Mouse (Mus musculus) hindbrain, embryonic 11.5 days (tissue): ENCODE measurements around the gene Fanci. TPM values are rescaled to one million over a fixed set of nuclear protein-coding genes. Genes with fewer than 3 reads are reported as not detected.

Source experiments
- ATAC-seq: fragments of 200-750 bp; cut with Nextera tagmentation; 2 replicates; pipeline ENCODE4 v1.8.0; 2017; ENCODE audit warnings: mild to moderate bottlenecking, moderate TSS enrichment, moderate library complexity; ENCODE audit not compliant: low FRiP score
- DNase-seq: peaks from one replicate; pipeline ENCODE4 v3.0.0-alpha.2; 2015; ENCODE audit warnings: low spot score
- H3K27ac ChIP-seq: fragments of 300-500 bp; sonication (generic); 2 replicates; pipeline ENCODE4 v1.5.1; 2014; ENCODE audit warnings: mild to moderate bottlenecking, low read depth, low read length
- H3K27me3 ChIP-seq: fragments of 300-500 bp; sonication (generic); 2 replicates; pipeline ENCODE4 v1.6.1; 2014; ENCODE audit warnings: mild to moderate bottlenecking, low read length, moderate library complexity, mixed read lengths; ENCODE audit not compliant: control insufficient read depth, insufficient read depth
- H3K36me3 ChIP-seq: fragments of 300-500 bp; sonication (generic); 2 replicates; pipeline ENCODE4 v1.6.1; 2014; ENCODE audit warnings: mild to moderate bottlenecking, low read length, moderate library complexity, mixed read lengths; ENCODE audit not compliant: control insufficient read depth, insufficient read depth
- H3K4me1 ChIP-seq: fragments of 300-500 bp; sonication (generic); replicated peaks from 2 replicates; pipeline ENCODE4 v1.6.1; 2014; ENCODE audit warnings: low read length, mixed read lengths; ENCODE audit not compliant: control insufficient read depth, insufficient read depth
- H3K4me2 ChIP-seq: fragments of 300-500 bp; sonication (generic); replicated peaks from 2 replicates; pipeline ENCODE4 v1.6.1; 2014; ENCODE audit warnings: mild to moderate bottlenecking, low read depth, low read length
- H3K4me3 ChIP-seq: fragments of 300-500 bp; sonication (generic); 2 replicates; pipeline ENCODE4 v1.5.1; 2014; ENCODE audit warnings: low read depth, low read length
- H3K9ac ChIP-seq: fragments of 300-500 bp; sonication (generic); 2 replicates; pipeline ENCODE4 v1.6.1; 2014; ENCODE audit warnings: low read depth, low read length
- H3K9me3 ChIP-seq: fragments of 300-500 bp; sonication (generic); 2 replicates; pipeline ENCODE4 v1.6.1; 2016; ENCODE audit warnings: low read length; ENCODE audit not compliant: control insufficient read depth
- WGBS: fragments of 180-500 bp; shearing (Covaris S2); extraction: QIAGEN DNeasy Blood & Tissue Kit; methylation state at CpG from one replicate; pipeline ENCODE4 v1.1.7; 2014; 5-methylcytosine and 5-hydroxymethylcytosine counted together
- polyA plus RNA-seq: library from polyadenylated mRNA; unstranded; fragments of >200 nt; fragmentation: Nextera tagmentation; extraction: Ambion mirVana; gene quantifications from 2 replicates; pipeline ENCODE4 v1.2.1, GENCODE M21; 2014

Fanci gene
- polyA plus RNA-seq, 1 experiment from 2014 or later: 11.7 TPM

DNA sequence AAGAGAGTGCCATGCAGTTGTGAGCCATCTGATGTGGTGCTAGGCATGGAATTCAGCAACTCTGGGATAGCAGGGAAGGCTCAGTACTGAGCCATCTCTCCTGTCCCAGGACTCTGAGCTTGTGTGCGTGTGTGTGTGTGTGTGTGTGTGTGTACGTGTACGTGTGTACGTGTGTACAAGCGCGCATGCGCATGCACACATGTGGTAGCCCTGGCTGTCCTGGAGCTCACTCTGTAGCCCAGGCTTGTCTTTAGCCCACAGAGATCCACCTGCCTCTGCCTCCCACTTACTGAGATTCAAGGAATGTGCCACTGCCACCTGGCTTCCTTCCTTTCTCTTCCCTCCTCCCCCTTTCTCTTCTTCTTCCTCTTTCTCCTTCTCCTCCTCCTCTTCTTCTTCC is 2.2 kb downstream of the Fanci start:
- WGBS: 97% methylated on average over 7 of the region's 7 CpGs
- H3K36me3 ChIP-seq: no peaks in the 10 kb centered on the region
- no peak for DNase-seq

DNA sequence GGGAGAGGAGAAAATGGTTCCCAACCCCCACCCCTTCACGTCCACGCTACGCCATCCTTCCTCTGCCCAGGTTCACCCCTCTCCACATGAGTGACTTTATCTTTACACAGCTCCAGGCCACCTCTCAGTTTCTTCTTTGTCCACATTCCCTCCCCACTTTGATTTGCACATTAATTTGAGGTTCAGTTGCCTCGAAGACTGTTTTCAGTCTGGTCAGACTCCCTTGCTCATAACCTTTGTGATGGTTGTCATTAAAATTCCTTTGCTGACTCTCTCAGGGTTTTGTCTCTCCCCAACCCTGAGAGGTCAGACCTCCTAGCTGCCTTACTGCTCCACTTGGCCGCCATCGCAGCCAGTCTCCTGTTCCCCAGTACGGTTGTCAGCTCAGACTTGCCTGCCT is 2.9 kb downstream of the Fanci start:
- WGBS: 69% methylated on average over 7 of the region's 7 CpGs
- H3K4me3 ChIP-seq: no peak overlapping the region
- no peaks in the 10 kb centered on the region for H3K27me3 ChIP-seq
- no peak overlapping the region for H3K9ac ChIP-seq
- H3K36me3 ChIP-seq: no peaks in the 10 kb centered on the region
- ATAC-seq (no peak), DNase-seq (no peak)
- no peaks in the 10 kb centered on the region for H3K4me1 ChIP-seq
- H3K27ac ChIP-seq: no peak overlapping the region
- no peaks in the 10 kb centered on the region for H3K9me3 ChIP-seq
- no peak overlapping the region for H3K4me2 ChIP-seq

More for the DNA sequence above, 2.2 kb downstream of the Fanci start:
- no peak for ATAC-seq
- Histone ChIP-seq H3K27ac (no peak overlapping the region), H3K4me2 (no peak overlapping the region), H3K9ac (no peak overlapping the region), H3K9me3 (no peaks in the 10 kb centered on the region), H3K4me1 (no peaks in the 10 kb centered on the region), H3K4me3 (no peak overlapping the region), H3K27me3 (no peaks in the 10 kb centered on the region)

GRCm38 (mm10) chr7:79395186-79395585 is 3.5 kb downstream of the Fanci start:
- Histone ChIP-seq H3K4me2 (no peak overlapping the region), H3K27ac (no peak overlapping the region), H3K9ac (no peak overlapping the region), H3K27me3 (no peaks in the 10 kb centered on the region), H3K36me3 (no peaks in the 10 kb centered on the region), H3K4me1 (no peaks in the 10 kb centered on the region), H3K9me3 (no peaks in the 10 kb centered on the region), H3K4me3 (no peak overlapping the region)
- DNase-seq (no peak), ATAC-seq (no peak)
- 83% methylated on average over 7 of the region's 7 CpGs for whole genome bisulfite sequencing

DNA sequence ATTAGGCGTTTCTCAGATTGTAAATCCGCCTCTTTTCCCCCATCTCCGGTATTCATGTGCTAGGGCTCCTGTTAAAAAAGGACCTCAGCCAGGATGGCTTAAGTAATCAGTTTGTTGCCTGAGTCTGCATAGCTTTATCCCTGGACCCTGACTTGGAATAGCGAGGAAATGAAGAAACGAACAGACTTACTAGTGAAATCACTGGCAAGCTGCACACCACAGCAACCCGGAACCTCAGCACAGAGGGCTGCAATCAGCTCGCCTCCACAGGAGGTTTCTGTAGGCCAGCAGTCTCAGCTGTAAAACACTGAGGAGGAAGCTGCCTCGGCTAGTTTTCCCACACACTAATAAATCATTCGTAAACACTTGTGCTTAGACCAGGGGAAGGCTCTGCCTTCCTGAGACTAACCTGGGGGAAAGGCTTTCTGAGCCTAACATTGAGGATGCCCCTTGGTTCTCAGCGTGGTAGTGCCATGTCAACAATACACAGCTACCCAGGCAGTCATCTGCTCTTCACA is 5.8 kb downstream of the Fanci start:
- Histone ChIP-seq H3K27me3 (no peaks in the 10 kb centered on the region), H3K9me3 (no peaks in the 10 kb centered on the region), H3K9ac (no peak overlapping the region), H3K4me2 (no peak overlapping the region), H3K4me1 (no peaks in the 10 kb centered on the region), H3K36me3 (no peaks in the 10 kb centered on the region), H3K27ac (no peak overlapping the region), H3K4me3 (no peak overlapping the region)
- 82% methylated on average over 10 of the region's 10 CpGs for WGBS
- DNase-seq (no peak), ATAC-seq (no peak)

DNA sequence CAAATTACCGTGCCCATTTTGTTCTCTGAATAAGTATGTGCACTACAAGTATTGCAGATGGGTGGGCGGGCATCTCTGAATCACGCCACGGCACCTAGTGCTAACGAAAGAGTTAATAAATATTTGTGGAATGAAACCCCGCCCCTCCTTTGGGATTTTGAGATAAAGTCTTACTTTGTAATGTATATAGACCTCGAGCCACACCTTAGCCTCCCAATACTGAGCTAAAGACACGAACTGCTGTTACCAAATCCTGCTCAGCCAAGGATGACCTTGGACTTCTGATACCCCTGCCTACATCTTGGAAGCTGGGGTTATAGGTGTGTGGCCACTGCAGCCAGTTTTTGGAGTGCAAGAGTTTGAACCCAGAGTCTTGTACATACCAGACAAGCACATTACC is 6.7 kb downstream of the Fanci start:
- H3K27ac ChIP-seq: no peak overlapping the region
- H3K4me3 ChIP-seq: no peak overlapping the region
- no peaks in the 10 kb centered on the region for H3K9me3 ChIP-seq
- H3K4me1 ChIP-seq: no peaks in the 10 kb centered on the region
- H3K27me3 ChIP-seq: no peaks in the 10 kb centered on the region
- H3K4me2 ChIP-seq: no peak overlapping the region
- no peak overlapping the region for H3K9ac ChIP-seq
- WGBS: 93% methylated on average over 8 of the region's 8 CpGs
- DNase-seq (no peak), ATAC-seq (no peak)
- H3K36me3 ChIP-seq: no peaks in the 10 kb centered on the region

DNA sequence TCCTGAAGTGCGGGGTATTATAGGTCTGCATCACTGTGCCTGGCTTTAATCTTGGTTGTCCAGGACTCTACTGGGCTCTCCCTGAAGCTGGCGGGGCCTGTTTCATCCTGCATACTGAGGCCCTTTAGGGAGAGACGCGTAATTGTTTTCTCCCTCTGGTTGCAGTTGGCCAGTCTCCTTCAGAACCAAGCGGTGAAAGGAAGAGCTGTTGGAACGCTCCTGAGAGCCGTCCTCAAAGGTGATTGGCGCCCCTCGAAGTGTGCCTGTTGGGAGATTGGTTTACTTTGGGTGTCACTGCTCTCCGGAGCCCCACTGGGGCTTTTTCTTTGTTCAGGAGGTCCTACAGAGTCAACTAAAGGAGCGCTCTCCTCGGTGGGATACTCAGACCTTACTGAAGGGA is 7.2 kb downstream of the Fanci start:
- H3K36me3 ChIP-seq: no peaks in the 10 kb centered on the region
- no peaks in the 10 kb centered on the region for H3K4me1 ChIP-seq
- H3K9ac ChIP-seq: no peak overlapping the region
- 72% methylated on average over 12 of the region's 12 CpGs for WGBS
- H3K9me3 ChIP-seq: no peaks in the 10 kb centered on the region
- no peak overlapping the region for H3K4me3 ChIP-seq
- H3K27me3 ChIP-seq: no peaks in the 10 kb centered on the region
- DNase-seq (no peak), ATAC-seq (no peak)
- H3K4me2 ChIP-seq: no peak overlapping the region
- H3K27ac ChIP-seq: no peak overlapping the region

DNA sequence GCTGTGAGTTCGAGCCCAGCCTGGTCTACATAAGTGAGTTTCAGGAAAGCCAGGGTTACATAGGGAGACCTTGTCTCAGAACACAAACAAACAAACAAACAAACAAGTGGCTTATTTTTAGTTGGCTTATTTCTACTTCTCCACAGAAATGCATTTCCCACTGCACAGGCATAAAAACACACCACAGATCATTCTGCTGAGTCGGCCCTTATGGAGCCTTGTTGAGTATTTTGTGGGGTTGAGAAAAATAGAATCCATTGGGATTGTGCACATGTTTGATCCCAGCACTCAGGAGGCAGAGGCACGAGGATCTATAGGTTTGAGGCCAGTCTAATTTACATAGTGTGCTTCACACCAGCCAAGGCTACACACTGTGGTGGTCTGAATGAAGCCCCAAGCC is 8.6 kb downstream of the Fanci start:
- H3K4me3 ChIP-seq: no peak overlapping the region
- H3K4me2 ChIP-seq: no peak overlapping the region
- no peaks in the 10 kb centered on the region for H3K27me3 ChIP-seq
- H3K36me3 ChIP-seq: no peaks in the 10 kb centered on the region
- no peak for ATAC-seq
- WGBS: 86% methylated on average over 3 of the region's 3 CpGs
- no peaks in the 10 kb centered on the region for H3K4me1 ChIP-seq
- H3K9ac ChIP-seq: no peak overlapping the region
- no peaks in the 10 kb centered on the region for H3K9me3 ChIP-seq
- H3K27ac ChIP-seq: no peak overlapping the region
- DNase-seq: no peak

- no peak for ATAC-seq
- no peak for DNase-seq
- H3K4me1 ChIP-seq: no peaks in the 10 kb centered on the region
- 91% methylated on average over 18 of the region's 18 CpGs for WGBS
- no peaks in the 10 kb centered on the region for H3K9me3 ChIP-seq
- no peak overlapping the region for H3K27ac ChIP-seq
- H3K4me2 ChIP-seq: no peak overlapping the region
- no peak overlapping the region for H3K4me3 ChIP-seq
- H3K36me3 ChIP-seq: no peaks in the 10 kb centered on the region
- no peaks in the 10 kb centered on the region for H3K27me3 ChIP-seq
- H3K9ac ChIP-seq: no peak overlapping the region
These were observed 23.0 kb downstream of the Fanci start for GRCm38 (mm10) chr7:79414449-79415375.

- no peaks in the 10 kb centered on the region for H3K27me3 ChIP-seq
- 92% methylated on average over 7 of the region's 7 CpGs for WGBS
- H3K27ac ChIP-seq: no peak overlapping the region
- no peak overlapping the region for H3K4me2 ChIP-seq
- no peaks in the 10 kb centered on the region for H3K36me3 ChIP-seq
- no peaks in the 10 kb centered on the region for H3K9me3 ChIP-seq
- ATAC-seq (no peak), DNase-seq (no peak)
- no peak overlapping the region for H3K9ac ChIP-seq
- H3K4me1 ChIP-seq: no peaks in the 10 kb centered on the region
- no peak overlapping the region for H3K4me3 ChIP-seq
These were observed 28.2 kb downstream of the Fanci start for GRCm38 (mm10) chr7:79419950-79420349.
